Mouse (Mus musculus) lung, postnatal 10 days (tissue): ENCODE measurements around the gene Celf5.

Experiments
- DNase-seq: peaks from one replicate; pipeline ENCODE4 v3.0.0; 2021

Gene Celf5

DNA sequence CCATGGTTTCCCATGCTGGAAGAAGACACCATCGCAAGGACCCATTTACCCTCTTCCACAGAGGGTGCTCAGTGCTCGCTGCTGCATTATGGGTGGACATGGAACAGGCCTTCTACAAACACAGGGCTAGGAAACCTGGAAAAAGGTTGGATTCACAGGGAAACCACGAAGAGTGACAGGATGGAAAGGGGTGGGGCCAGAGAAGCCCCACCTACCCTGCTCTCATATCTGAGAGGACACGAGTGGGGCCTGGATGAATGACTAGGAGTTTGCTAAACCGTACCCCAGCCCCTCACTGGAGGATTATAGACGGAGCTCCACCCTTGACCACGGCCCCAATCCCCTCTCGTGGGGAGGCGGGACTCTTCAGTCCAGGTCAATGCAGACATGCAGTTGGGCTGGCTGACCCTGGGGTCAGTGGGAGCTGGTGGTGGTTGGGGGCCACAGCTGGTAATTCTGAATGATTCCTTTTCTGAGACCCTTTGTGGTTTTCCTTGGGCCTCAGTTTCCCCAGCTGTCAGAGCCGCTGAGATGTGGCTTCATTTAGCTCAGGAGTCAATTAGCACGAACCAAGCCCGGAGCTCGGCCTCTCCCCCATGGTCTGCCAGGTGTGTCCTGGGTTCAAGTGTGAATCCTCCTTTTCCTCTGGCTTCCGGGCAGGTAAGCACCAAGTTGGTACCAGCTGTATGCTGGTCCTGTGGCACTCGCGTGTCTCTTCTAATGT, 69.8 kb downstream of the Celf5 start:
- DNase-seq, result peak; percentile 65

DNA sequence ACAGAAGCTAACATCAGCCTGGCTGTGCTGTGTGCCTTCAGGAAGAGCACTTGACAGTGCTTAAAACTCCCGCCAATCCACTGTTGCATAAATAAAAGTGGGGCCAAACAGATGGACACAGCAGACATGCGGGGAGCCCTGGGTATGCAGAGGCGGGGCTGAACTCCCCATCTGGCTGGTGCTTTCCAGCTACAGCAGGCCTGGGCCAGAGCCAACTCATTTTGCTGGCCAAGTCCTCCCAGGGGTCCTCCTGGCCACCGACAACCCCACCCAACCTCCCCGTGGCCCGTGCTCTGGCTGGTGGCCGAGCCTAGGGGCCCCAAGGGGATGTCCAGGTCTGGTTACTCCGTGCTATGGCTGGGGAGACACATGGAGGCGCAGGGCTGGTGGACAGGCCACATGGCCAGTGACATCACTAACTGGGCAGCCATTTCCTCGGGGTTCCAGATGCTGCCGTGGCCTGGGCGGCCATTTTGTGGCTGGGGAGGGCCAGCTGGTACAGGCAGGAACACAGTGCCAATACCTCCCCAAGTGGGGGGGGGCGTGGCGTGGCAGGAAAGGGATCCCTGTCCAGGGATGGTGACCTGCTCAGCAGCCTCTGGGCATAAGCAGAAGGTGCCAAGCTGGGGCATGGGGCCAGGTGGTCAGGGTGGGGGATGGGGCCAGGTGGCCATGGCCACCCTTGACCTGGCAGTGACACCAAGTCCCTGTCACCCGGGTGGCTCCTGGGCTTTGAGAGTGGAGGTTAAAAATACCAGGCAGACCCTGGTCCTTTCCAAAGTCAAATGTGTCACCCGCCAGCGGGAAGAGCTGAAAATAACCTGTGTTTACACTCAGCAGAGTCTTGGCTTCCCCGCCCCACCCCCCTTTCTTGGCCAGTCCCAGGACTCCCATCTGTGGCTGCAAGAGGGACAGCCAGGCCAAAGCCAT, 70.8 kb downstream of the Celf5 start:
- DNase-seq, result peak; percentile 90

- DNase-seq, result peak; percentile 63
Observed at GRCm38 (mm10) chr10:81410981-81411380, 71.5 kb downstream of the Celf5 start.

- DNase-seq, result no peak
Observed at GRCm38 (mm10) chr10:81410350-81410749, 72.2 kb downstream of the Celf5 start.

DNA sequence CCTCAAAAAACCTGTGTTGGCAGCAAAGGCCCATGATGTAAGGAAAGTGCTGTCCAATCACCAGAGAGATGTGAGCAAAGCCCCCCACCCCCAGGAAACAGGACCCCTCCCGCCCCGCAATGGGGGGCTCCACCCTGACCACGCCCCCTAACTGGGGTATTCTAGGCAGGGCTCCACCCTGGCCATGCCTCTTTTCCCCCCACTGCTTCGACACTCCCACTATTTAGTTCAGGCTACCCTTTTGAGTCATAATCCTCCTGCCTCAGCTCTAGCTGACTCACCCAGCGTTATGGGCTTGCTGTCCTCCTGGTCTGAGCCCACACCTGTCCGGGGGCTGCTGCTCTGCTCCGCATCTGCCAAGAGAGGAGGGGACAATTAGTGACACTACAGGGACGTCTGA, 73.2 kb downstream of the Celf5 start:
- DNase-seq, result no peak
